Mouse (Mus musculus) liver, adult 2 months (tissue): ENCODE data around the gene Agmat.

Experiments
- CTCF ChIP-seq: fragments of 200-500 bp; IDR thresholded peaks from 2 replicates; pipeline ENCODE4 v1.5.1; 2011; ENCODE audit warnings: low read depth, low read length, control low read depth
- POLR2A ChIP-seq: fragments of 200-500 bp; IDR thresholded peaks from 2 replicates; pipeline ENCODE4 v1.6.1; 2011; ENCODE audit warnings: low read length, control low read depth; ENCODE audit not compliant: insufficient read depth; ENCODE audit errors: extremely low read depth

DNA sequence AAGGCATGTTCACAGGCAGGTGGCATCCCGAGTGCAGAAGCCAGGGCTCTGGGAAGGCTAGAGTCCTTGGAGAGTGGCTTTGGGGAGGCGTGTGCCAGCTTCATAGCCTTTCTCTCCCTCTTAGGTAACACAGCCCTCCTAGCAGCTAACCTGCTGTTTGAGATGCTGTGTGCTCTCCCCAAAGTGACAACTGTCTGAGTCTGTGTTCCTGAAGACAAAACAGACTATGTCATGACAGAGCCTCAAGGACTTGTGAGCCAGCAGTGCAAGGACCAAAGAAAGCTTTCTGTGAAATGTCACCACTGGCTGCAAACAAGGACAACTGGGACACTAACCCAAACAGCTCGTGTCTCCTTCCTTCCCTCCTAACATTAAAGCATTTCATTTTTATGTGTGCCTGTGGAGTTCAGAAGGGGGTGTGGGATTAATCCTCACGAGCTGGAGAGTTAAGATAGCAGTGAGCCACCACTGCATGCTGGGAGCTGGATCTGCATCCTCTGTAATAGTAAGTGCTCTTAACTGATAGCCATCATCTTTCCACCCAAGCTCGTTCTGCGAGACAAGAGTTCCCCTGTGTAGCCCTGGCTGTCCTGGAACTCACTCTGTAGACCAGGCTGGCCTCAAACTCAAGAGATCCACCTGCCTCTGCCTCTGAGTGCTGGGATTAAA is 12.5 kb downstream of the Agmat start:
- TF ChIP-seq POLR2A (no peak), CTCF (no peak)
